8 mouse cellular contexts compared by ENCODE assay signal in genomic region chr1:33813495-33813867, GRCm38 (mm10). TPM values are rescaled to one million over a fixed set of nuclear protein-coding genes. Genes with fewer than 3 reads are reported as not detected.
A peak's percentile ranks its signal among the peaks of the same experiment; 100 is the strongest.
DNase-seq lines count a peak whose midpoint lies in the region; ATAC-seq and TF ChIP-seq lines count a peak whose summit lies in the region.

No protein-coding gene starts in this region.

- H3K9me3 ChIP-seq in forebrain, embryonic 14.5 days (replicated peaks; ENCODE audit: control insufficient read depth, low read length), result no peaks in the 10 kb centered on the region
- no peaks in the 10 kb centered on the region for H3K9me3 ChIP-seq in liver, embryonic 12.5 days (replicated peaks)
- no peaks in the 10 kb centered on the region for H3K9me3 ChIP-seq in stomach, embryonic 14.5 days (ENCODE audit: control insufficient read depth, low read depth, low read length)

- no peak for TF ChIP-seq POLR2A in lung, adult 2 months (IDR thresholded peaks at IDR 0.05; ENCODE audit: borderline replicate concordance, extremely low read depth, low read depth, low read length)
- no peak for TF ChIP-seq POLR2A in bone marrow, adult 2 months (IDR thresholded peaks at IDR 0.05; ENCODE audit: borderline replicate concordance, control insufficient read depth, low read depth, low read length)

- H3K4me3 ChIP-seq in lung, adult 2 months (replicated peaks; ENCODE audit: extremely low read depth, low read depth, low read length), result peak overlapping the region; percentile 86
- H3K4me3 ChIP-seq in bone marrow, adult 2 months (replicated peaks; ENCODE audit: control insufficient read depth, low read depth, low read length), result peak overlapping the region; percentile 88
- peak overlapping the region; percentile 94 for H3K4me3 ChIP-seq in forebrain, embryonic 14.5 days (ENCODE audit: low read depth, low read length)
- peak overlapping the region; percentile 99 for H3K4me3 ChIP-seq in liver, embryonic 12.5 days
- peak overlapping the region; percentile 89 for H3K4me3 ChIP-seq in stomach, embryonic 14.5 days (ENCODE audit: low read depth, low read length)

- H3K36me3 ChIP-seq in forebrain, embryonic 14.5 days (ENCODE audit: control insufficient read depth, insufficient read depth, low read length), result peaks cover 34% of the 10 kb centered on the region
- H3K36me3 ChIP-seq in liver, embryonic 12.5 days, result peaks cover 38% of the 10 kb centered on the region
- H3K36me3 ChIP-seq in stomach, embryonic 14.5 days (ENCODE audit: control insufficient read depth, insufficient read depth, low read length), result peaks cover 24% of the 10 kb centered on the region

- no peak for TF ChIP-seq CTCF in lung, adult 2 months (IDR thresholded peaks at IDR 0.05; ENCODE audit: insufficient read depth, low read length)
- TF ChIP-seq CTCF in bone marrow, adult 2 months (IDR thresholded peaks at IDR 0.05; ENCODE audit: control insufficient read depth, insufficient read depth, low read length), result no peak

- peaks cover 11% of the 10 kb centered on the region for H3K4me1 ChIP-seq in lung, adult 2 months (ENCODE audit: control insufficient read depth, insufficient read depth, low read length)
- H3K4me1 ChIP-seq in bone marrow, adult 2 months (ENCODE audit: control insufficient read depth, insufficient read depth, low read length), result peaks cover 3% of the 10 kb centered on the region; the same call in 1 of the 2 replicates
- H3K4me1 ChIP-seq in forebrain, embryonic 14.5 days (ENCODE audit: control insufficient read depth, insufficient read depth, low read length), result peaks cover 18% of the 10 kb centered on the region
- H3K4me1 ChIP-seq in liver, embryonic 12.5 days, result peaks cover 26% of the 10 kb centered on the region
- peaks cover 9% of the 10 kb centered on the region for H3K4me1 ChIP-seq in stomach, embryonic 14.5 days (ENCODE audit: control insufficient read depth, insufficient read depth, low read length)

- H3K27ac ChIP-seq in bone marrow, adult 2 months (ENCODE audit: control insufficient read depth, insufficient read depth, low read depth, low read length, poor library complexity), result peak overlapping the region; percentile 85
- H3K27ac ChIP-seq in forebrain, embryonic 14.5 days (ENCODE audit: low read depth, low read length), result peak overlapping the region; percentile 91
- H3K27ac ChIP-seq in liver, embryonic 12.5 days, result peak overlapping the region; percentile 86
- peak overlapping the region; percentile 93 for H3K27ac ChIP-seq in stomach, embryonic 14.5 days (ENCODE audit: low read length)

- no peak for DNase-seq in lung, adult 2 months
- no peak for DNase-seq in lung, postnatal 4 days
- DNase-seq in forebrain, embryonic 14.5 days (ENCODE audit: low spot score), result no peak
- no peak for DNase-seq in right cerebral cortex, postnatal 36 days (ENCODE audit: low spot score in 2 of 2)
- DNase-seq in adipocyte (ENCODE audit: low spot score), result no peak

- WGBS in lung, adult 2 months, result 6% methylated on average over 11 of the region's 11 CpGs
- WGBS in bone marrow, adult 2 months, result 8% methylated on average over 11 of the region's 11 CpGs
- WGBS in forebrain, embryonic 14.5 days, result 8% methylated on average over 11 of the region's 11 CpGs
- WGBS in liver, embryonic 12.5 days (ENCODE audit: insufficient replicate concordance), result 8% methylated on average over 11 of the region's 11 CpGs
- 7% methylated on average over 11 of the region's 11 CpGs for WGBS in stomach, embryonic 14.5 days

- peak overlapping the region; percentile 80 for H3K4me2 ChIP-seq in forebrain, embryonic 14.5 days (ENCODE audit: low read length)
- peak overlapping the region; percentile 89 for H3K4me2 ChIP-seq in liver, embryonic 12.5 days
- peak overlapping the region; percentile 80 for H3K4me2 ChIP-seq in stomach, embryonic 14.5 days (replicated peaks; ENCODE audit: low read depth, low read length)

- H3K9ac ChIP-seq in forebrain, embryonic 14.5 days (ENCODE audit: low read length), result peak overlapping the region; percentile 99
- H3K9ac ChIP-seq in liver, embryonic 12.5 days, result peak overlapping the region; percentile 97
- H3K9ac ChIP-seq in stomach, embryonic 14.5 days (replicated peaks; ENCODE audit: low read depth, low read length), result peak overlapping the region; percentile 98

- ATAC-seq in forebrain, embryonic 14.5 days, result peak; percentile 2
- ATAC-seq in liver, embryonic 12.5 days, result peak; percentile 40
- ATAC-seq in stomach, embryonic 14.5 days (ENCODE audit: insufficient number of reproducible peaks, insufficient read depth, low FRiP score, low read depth), result no peak

- no peaks in the 10 kb centered on the region for H3K27me3 ChIP-seq in forebrain, embryonic 14.5 days (replicated peaks; ENCODE audit: control insufficient read depth, insufficient read depth, low read length)
- no peaks in the 10 kb centered on the region for H3K27me3 ChIP-seq in liver, embryonic 12.5 days (replicated peaks)
- no peaks in the 10 kb centered on the region for H3K27me3 ChIP-seq in stomach, embryonic 14.5 days (ENCODE audit: control insufficient read depth, insufficient read depth, low read length)

RNA-seq across cellular contexts. Expression of gene Zfp451, which starts 0.9 kb away (rescaled TPM):
- polyA plus RNA-seq in lung, adult 2 months (2012; rRNA removed), result 4.3 and 5.5 TPM in 2 replicates
- polyA plus RNA-seq in bone marrow, adult 2 months (2011; ENCODE audit: insufficient read depth, insufficient read length, low replicate concordance, missing spikeins), result 7.4 and 10.7 TPM in 2 replicates
- 43.4 and 54.2 TPM in 2 replicates for polyA plus RNA-seq in forebrain, embryonic 14.5 days (2014; fragmentation: Nextera tagmentation; extraction: Ambion mirVana)
- polyA plus RNA-seq in liver, embryonic 12.5 days (2016; fragmentation: Nextera tagmentation; extraction: Ambion mirVana), result 12.6 and 13.2 TPM in 2 replicates
- 34.6 and 37.8 TPM in 2 replicates for polyA plus RNA-seq in stomach, embryonic 14.5 days (2014; fragmentation: Nextera tagmentation; extraction: Ambion mirVana)

RNA-seq across cellular contexts. Expression of gene Bag2, which starts 55.9 kb away (rescaled TPM):
- polyA plus RNA-seq in lung, adult 2 months (2012; rRNA removed), result 10.6 and 17.0 TPM in 2 replicates
- polyA plus RNA-seq in bone marrow, adult 2 months (2011; ENCODE audit: insufficient read depth, insufficient read length, low replicate concordance, missing spikeins), result 7.7 and 11.0 TPM in 2 replicates
- 23.9 and 28.5 TPM in 2 replicates for polyA plus RNA-seq in forebrain, embryonic 14.5 days (2014; fragmentation: Nextera tagmentation; extraction: Ambion mirVana)
- 75.9 and 87.7 TPM in 2 replicates for polyA plus RNA-seq in liver, embryonic 12.5 days (2016; fragmentation: Nextera tagmentation; extraction: Ambion mirVana)
- polyA plus RNA-seq in stomach, embryonic 14.5 days (2014; fragmentation: Nextera tagmentation; extraction: Ambion mirVana), result 61.7 and 63.2 TPM in 2 replicates
